Mouse (Mus musculus): ENCODE measurements around the gene Car12.

Gene Car12

DNA sequence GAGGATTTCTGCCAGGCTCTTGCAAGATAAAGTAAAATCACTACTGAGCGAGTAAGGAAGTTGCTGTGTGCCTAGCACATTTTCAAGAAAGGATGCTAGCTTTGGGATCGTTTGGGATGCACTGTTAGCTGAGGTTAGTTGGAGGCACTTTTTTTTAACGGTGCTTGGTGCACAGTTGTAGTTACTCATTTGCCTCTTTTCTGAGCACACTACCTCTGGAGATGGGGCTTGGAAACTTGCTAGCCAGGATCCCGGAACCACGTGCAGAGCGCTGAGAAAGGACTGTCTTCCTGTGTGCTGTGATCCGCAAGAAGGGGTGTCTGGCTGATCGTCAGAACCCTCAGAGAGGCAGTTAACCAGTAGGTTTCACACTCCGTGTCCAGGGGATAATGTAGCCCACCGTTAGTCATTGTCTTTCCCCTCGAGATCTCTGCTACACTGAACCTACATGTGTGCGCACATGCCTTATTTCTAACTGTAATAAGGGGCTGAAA is 583 bp downstream of the Car12 start:
- DNase-seq, result no peak

DNA sequence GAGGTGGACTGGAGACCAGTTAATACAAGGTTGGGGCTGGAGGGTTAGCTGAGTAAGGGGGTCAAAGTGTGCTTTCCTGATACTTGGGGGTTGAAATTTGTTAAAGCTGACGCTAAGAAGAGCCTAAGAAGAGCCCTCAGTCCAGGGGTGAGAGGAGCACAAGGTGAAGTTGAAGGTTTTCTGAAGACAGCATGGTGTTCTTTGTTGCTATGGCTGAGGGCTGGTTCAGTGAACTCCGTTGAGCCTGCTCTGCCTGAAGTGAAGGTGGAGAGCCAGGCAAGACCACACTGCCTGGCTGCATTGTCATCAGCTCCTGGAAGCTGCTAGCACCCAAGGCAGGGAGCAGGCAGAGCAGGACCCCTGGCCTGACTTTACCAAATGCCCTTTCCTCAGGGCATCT is 1.9 kb downstream of the Car12 start:
- DNase-seq, result no peak

- DNase-seq, result no peak
Observed at GRCm38 (mm10) chr9:66716533-66716932, 3.0 kb downstream of the Car12 start.

- peak; percentile 52 for DNase-seq
Observed at GRCm38 (mm10) chr9:66720686-66721450, 7.4 kb downstream of the Car12 start.

DNA sequence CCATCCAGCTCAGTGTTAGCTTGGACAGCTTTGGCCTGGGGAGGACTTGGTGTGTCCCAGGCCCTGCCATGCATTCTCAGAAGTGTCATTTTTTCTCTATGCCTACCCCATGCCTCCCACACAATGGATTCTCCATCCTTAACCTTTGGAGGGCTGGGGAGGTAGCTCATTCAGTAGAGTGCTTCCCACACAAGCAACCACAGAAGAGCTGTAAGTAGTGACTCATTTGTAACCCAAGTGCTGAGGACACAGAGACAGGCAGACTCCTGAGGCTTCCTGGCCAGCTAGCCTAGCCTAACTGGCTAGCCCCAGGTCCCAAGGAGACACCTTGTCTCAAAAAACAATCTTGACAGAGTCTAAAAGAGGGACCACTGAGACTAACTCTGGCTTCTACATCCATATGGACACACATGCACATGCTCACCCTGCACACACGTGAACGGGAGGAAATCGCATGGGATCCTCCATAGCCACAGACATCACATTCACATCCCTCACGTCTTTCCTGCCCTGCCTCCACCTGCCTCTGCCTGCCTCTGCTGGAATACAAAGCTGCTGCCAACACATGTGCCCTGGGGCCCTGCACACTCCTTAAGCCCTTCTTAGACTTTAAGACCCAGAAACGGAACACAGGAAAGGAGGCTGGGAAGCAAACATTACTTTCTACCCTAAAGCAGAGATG is 8.8 kb downstream of the Car12 start:
- peak; percentile 26 for DNase-seq

DNA sequence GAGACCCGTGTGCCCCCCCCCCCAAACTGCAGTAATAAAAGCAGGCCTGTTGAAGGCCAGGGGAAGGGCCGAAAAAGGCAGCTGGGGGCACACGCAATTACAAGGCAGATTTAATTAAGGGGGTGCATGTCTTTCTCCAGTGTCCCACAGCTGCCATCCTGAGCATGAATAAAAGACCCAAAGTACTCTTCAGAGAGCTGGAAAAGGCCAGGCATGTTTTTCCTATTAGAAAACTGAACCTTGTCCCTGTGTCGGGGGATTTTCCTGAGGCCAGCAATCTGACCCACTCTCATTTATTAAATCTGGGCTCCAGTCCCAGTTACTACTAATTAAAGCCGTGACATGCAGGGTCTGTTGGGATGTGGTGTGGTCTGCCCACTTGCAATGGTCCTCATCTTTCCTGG is 9.4 kb downstream of the Car12 start:
- DNase-seq, result peak; percentile 32

GRCm38 (mm10) chr9:66725591-66725990 is 12.1 kb downstream of the Car12 start:
- no peak for DNase-seq

DNA sequence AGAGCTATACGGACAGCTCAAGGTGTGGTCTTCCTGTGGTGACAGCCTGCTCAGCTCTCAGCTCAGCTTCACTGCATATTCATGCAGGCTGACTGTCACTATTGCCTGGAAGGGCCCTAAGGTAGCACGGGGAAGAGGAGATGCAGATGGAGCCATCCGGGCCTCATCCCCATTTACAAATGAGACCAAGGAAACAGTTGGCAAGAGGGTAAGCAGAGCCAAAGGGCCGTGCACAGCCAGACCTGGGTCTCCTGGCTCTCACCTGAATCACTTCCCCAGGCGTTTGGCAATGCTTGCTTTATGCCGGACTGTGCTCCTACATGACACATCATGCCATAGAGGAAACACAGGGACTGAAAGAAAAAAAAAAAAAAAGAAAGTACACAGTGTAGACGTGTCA is 13.8 kb downstream of the Car12 start:
- DNase-seq, result no peak

GRCm38 (mm10) chr9:66730556-66730955 is 17.1 kb downstream of the Car12 start:
- no peak for DNase-seq

DNA sequence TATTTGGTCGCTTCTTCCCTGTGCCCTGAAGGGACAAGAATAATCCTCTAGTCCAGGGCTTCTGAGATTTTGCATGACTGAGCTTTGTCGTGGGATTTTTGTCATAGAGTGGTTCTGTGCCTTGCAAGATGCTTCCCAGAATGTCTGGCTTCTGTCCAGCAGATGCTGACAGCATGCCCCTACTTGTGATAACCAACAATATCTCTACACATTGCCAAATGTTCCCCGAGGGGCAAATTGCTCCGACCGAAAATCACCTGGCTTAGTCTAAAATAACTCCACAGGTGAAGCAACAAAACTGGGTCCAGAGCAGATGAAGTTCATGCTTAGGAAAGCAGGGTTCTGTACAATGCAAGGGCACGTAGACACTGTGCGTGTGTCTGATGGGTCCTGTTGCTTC is 17.8 kb downstream of the Car12 start:
- no peak for DNase-seq

DNA sequence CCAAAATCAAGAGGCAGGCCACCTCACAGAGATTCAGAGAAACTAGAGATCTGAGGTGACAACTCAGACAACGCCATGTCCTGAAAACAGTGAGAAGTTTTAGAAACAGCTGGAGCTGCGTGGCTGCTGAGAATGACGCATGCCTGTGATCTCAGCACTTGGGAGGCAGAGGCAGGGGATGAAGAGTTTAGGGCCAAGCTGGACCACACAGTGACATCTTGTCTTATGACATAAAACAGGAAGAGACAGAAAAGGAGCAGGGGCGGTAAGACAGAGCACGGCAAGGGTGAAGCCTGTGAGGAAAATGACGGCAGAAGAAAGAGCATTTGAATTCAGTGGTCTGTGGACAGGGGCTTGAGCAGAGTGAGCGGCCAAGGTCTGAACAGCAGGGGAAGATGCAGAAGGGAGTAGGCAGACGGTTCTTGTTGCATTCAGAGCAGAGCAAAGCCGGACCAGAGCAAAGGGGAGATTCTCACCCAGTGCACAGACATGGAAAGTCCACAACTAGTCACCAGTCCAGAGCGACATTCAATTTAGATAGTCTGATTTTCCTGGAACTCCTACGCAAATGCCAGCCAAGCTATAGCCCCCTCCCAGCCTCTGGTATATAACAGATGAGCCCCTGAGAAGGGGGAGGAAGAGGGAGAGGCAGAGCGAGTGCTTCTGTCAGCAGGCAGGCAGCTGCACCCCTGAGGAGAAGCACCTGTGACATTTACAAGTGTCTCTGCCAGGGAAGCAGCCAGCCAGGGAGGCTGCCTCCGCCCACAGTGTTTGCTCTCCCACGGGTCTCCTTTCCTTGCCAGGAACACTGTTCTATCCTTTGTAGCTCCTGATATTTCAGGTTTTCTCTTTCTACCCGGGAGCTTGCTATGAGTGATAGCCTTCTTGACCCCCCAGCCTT is 19.6 kb downstream of the Car12 start:
- DNase-seq, result peak; percentile 55

- peak; percentile 37 for DNase-seq
Observed at GRCm38 (mm10) chr9:66734568-66734967, 21.1 kb downstream of the Car12 start.

DNA sequence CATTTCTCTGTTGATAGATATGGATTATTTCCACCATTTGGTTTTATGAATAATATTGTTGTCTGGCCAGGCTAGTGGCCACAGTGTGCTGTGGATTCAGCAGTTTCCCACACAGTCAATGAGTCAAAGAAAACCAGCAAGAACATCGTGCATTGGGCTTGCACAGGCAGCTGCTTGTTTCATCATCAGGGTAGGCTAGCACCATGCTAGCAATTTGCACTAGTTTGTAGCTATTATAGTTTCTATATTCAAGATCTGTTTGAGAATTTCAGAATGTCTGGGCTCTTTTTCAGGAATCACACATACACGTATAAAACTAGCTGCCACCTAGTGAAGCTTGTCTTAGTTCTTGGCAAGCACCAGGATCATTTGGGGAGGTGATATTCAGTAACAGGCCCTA is 21.6 kb downstream of the Car12 start:
- DNase-seq, result no peak

DNA sequence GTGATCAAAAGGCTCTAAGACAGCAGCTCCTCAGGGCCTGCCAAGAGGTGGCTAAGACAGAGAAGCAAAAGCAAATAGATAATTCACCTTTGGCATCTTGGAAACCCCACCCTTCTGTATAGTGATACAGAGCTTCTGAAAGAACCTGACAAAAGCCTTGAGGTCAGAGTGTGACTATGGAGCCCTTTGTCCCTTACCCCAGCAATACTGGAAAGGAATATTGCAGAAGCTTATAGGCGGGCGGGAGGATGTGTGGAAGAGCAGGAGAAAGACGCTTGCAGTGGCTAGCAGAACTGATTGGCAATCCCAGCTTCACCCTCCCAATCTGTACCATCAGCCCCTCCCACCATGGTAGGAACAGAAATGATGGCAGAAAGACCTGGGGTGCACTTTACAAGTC is 22.5 kb downstream of the Car12 start:
- DNase-seq, result no peak

- peak; percentile 76 for DNase-seq
Observed at GRCm38 (mm10) chr9:66736551-66736950, 23.1 kb downstream of the Car12 start.

DNA sequence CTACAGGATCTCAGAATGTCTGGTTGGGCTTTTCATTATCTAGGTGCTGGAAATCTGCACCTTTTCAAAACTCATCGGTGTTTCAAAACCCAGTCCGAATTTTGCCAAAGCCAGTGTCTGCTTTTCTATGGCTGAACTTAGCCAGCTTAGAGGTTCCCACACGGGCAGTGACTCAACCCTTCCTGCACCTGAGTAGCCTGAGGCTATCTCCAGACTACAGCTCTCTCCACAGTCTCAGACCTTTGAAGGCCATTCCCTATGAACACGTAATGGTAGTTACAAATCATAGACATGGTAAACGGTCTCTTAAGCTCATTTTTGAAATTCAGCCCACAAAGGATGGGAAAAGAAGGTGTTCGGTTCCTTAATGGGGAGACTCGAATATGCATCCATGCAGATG is 26.0 kb downstream of the Car12 start:
- no peak for DNase-seq

DNA sequence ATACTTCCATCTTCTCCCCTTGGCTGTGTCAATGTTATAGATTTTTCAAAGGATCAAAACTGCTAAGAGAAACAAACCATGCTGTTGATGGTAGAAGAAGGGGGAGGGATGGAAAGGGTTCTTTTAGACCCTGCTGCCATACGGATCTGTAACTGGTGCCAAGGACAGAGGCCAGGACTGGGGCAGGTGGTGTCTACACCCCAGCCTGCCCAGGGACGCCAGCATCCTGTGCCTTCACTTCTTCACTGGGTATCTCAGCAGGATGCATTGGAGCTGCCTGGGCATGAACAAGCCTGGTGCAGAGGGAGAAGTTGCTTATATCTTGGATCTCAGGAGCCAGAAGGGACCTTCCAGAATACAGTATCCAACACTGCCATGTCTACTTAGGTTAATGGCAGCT is 31.0 kb downstream of the Car12 start:
- no peak for DNase-seq

- DNase-seq, result no peak
Observed at GRCm38 (mm10) chr9:66748390-66748789, 34.9 kb downstream of the Car12 start.

- DNase-seq, result no peak
Observed at GRCm38 (mm10) chr9:66752849-66753248, 39.4 kb downstream of the Car12 start.

DNA sequence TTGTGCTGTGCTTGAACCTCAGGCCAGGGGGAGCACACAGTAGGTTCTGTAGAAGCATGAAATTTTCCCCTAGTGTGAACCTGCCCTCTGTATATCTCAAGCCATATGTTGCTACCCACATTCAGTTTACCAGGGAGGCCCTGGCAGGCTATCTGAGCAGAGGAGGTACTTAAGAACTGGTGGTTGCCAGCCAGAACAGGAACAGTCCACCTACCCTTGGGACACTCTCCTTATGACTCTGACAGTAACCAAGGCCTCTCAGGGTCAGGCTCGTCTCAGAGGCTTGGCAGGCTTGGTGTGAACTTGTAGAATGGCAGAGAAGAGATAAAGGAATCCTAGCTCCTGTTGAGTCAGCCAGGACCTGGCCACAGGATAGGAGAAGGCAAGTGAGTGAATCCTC is 47.5 kb downstream of the Car12 start:
- DNase-seq, result peak; percentile 40

- DNase-seq, result peak; percentile 26
Observed at GRCm38 (mm10) chr9:66768721-66769120, 55.2 kb downstream of the Car12 start.

GRCm38 (mm10) chr9:66769275-66769674 is 55.8 kb downstream of the Car12 start:
- peak; percentile 72 for DNase-seq

DNA sequence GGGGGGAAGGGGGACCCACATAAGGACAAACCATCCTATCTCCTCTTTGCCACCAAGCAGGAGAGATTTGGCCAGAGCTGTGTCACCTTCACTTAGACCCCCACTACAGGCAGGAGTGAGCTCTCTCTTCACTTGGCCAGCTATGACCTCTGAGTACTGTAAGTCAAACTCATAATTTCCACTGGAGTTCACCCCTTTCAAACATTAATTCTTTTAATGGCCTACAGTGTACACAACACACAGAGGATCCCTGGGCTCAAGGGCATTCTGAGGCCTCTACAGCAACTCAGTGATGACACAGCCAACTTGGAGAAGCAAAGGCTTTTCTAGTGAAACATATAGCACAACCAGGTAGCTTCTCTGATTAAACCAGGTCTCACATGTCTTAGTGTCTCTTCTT is 57.2 kb downstream of the Car12 start:
- DNase-seq, result peak; percentile 38
